Mouse (Mus musculus): ENCODE measurements around the gene Slc22a17.
"Not testable (repeated sequence)": the region's sequence is repeated elsewhere in the genome, so short reads cannot be mapped to it uniquely, and the experiment has no call there.

The Slc22a17 gene

GRCm38 (mm10) chr14:54912886-54913285, at the start of gene Slc22a17:
TSS of gene Slc22a17 (minus strand) at chr14:54913132.
- no peak for DNase-seq (ENCODE audit: low spot score)

GRCm38 (mm10) chr14:54962714-54963113, 49.8 kb upstream of the Slc22a17 start:
- DNase-seq (ENCODE audit: low spot score), result no peak

- no peak for DNase-seq (ENCODE audit: low spot score)
Observed at GRCm38 (mm10) chr14:54961487-54961886, 48.6 kb upstream of the Slc22a17 start.

GRCm38 (mm10) chr14:54960769-54961168, 47.8 kb upstream of the Slc22a17 start:
- no peak for DNase-seq (ENCODE audit: low spot score)

- not testable (repeated sequence) for DNase-seq (ENCODE audit: low spot score)
Observed at GRCm38 (mm10) chr14:54959853-54960613, 47.1 kb upstream of the Slc22a17 start.

- DNase-seq (ENCODE audit: low spot score), result no peak
Observed at GRCm38 (mm10) chr14:54959197-54959596, 46.3 kb upstream of the Slc22a17 start.

- no peak for DNase-seq (ENCODE audit: low spot score)
Observed at GRCm38 (mm10) chr14:54958503-54958902, 45.6 kb upstream of the Slc22a17 start.

- no peak for DNase-seq (ENCODE audit: low spot score)
Observed at GRCm38 (mm10) chr14:54956533-54956932, 43.6 kb upstream of the Slc22a17 start.

- DNase-seq (ENCODE audit: low spot score), result no peak
Observed at GRCm38 (mm10) chr14:54955481-54955880, 42.5 kb upstream of the Slc22a17 start.

GRCm38 (mm10) chr14:54954474-54954873, 41.5 kb upstream of the Slc22a17 start:
- no peak for DNase-seq (ENCODE audit: low spot score)

GRCm38 (mm10) chr14:54953664-54954206, 40.8 kb upstream of the Slc22a17 start:
- DNase-seq (ENCODE audit: low spot score), result no peak

GRCm38 (mm10) chr14:54951587-54951986, 38.7 kb upstream of the Slc22a17 start:
- DNase-seq (ENCODE audit: low spot score), result no peak

GRCm38 (mm10) chr14:54950493-54950892, 37.6 kb upstream of the Slc22a17 start:
- DNase-seq (ENCODE audit: low spot score), result no peak

GRCm38 (mm10) chr14:54948781-54949180, 35.8 kb upstream of the Slc22a17 start:
- no peak for DNase-seq (ENCODE audit: low spot score)

- DNase-seq (ENCODE audit: low spot score), result not testable (repeated sequence)
Observed at GRCm38 (mm10) chr14:54947008-54947407, 34.1 kb upstream of the Slc22a17 start.

GRCm38 (mm10) chr14:54945975-54946704, 33.2 kb upstream of the Slc22a17 start:
- no peak for DNase-seq (ENCODE audit: low spot score)

GRCm38 (mm10) chr14:54944939-54945338, 32.0 kb upstream of the Slc22a17 start:
- DNase-seq (ENCODE audit: low spot score), result no peak

GRCm38 (mm10) chr14:54943971-54944370, 31.0 kb upstream of the Slc22a17 start:
- no peak for DNase-seq (ENCODE audit: low spot score)

GRCm38 (mm10) chr14:54942479-54942878, 29.5 kb upstream of the Slc22a17 start:
- no peak for DNase-seq (ENCODE audit: low spot score)

- DNase-seq (ENCODE audit: low spot score), result no peak
Observed at GRCm38 (mm10) chr14:54941024-54941978, 28.4 kb upstream of the Slc22a17 start.

GRCm38 (mm10) chr14:54940176-54940530, 27.2 kb upstream of the Slc22a17 start:
- DNase-seq (ENCODE audit: low spot score), result no peak

All from c-Kit-positive CD71-positive TER-119-positive erythroid progenitor cells, embryonic 14.5 days (primary cell).